Mouse (Mus musculus) adrenal gland, adult 18-20 months (tissue): ENCODE measurements around the gene Kcnip2. TPM values are rescaled to one million over a fixed set of nuclear protein-coding genes. Genes with fewer than 3 reads are reported as not detected.

Experiments
- DNase-seq, 2 experiments: peaks; one replicate each; pipeline ENCODE4 v3.0.0; 2021 to 2022; ENCODE audit warnings: low spot score in 2 of 2
- long read RNA-seq, 2 experiments: library from polyadenylated mRNA; stranded (forward); transcript quantifications; one replicate each; pipeline ENCODE4 v2.0.0; 2021
- total RNA-seq, 2 experiments: library from RNA; stranded (reverse); gene quantifications; 1 replicate in 1 of 2; 2 replicates in 1 of 2; pipeline ENCODE4 v1.2.3; 2021

Kcnip2 gene
- total RNA-seq: under 1 TPM in 1 of 2 experiments, not detected in 1; 0.13 TPM
- long read RNA-seq, experiment 1: 0 reads
- long read RNA-seq, experiment 2, partial matches to known transcripts: 0 of 1 reads
- long read RNA-seq, experiment 2, other reads (novel, unspliced or antisense): 0 of 1 reads

GRCm38 (mm10) chr19:45815831-45816405 lies at the start of gene Kcnip2:
Kcnip2 (minus strand) TSS chr19:45816061.
- DNase-seq: peak in 1 of 2 experiments; percentile 42

- DNase-seq: no peak
Measured at GRCm38 (mm10) chr19:45855284-45855920, 39.5 kb upstream of the Kcnip2 start.

DNA sequence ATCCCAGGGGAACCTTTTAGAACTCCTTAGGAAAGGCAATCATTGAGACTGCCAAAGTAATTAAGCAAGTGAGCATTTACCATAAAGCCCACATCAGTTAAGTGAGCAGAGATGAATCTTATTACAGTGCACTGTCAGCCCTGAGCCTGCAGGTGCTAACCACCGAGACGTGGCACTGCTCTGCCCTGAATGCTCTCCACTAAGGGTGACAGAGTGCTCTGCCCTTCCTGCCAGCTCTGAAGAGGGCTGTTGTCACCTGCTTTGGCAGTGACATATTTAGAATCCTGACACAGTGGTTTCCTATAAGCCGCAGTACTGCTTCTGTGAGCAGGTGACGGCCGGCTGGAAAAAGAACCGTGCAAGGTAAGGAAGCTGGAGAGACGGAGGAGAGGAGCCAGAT lies 38.7 kb upstream of the Kcnip2 start:
- no peak for DNase-seq

GRCm38 (mm10) chr19:45847733-45848093 lies 31.9 kb upstream of the Kcnip2 start:
- DNase-seq: no peak

- no peak for DNase-seq
Measured at GRCm38 (mm10) chr19:45847016-45847732, 31.3 kb upstream of the Kcnip2 start.

DNA sequence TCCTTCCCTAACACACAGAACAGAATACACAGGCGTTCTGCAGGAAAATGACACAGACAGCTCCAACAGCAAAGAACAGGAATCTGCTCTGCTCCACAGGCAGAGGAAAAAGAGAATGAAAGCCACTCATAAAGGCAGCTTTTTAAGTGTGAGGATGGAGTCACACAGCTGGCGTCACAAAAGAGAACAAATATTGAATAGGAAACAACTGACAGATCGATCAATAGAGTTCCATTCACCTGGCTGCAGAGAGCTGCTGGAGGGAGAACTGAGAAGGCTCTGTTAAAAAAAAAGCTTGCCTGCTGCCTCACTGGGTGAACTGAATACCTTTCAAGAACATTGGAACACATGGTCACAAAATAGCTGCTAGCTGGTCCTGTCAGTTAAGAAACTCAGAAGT lies 28.3 kb upstream of the Kcnip2 start:
- no peak for DNase-seq

DNA sequence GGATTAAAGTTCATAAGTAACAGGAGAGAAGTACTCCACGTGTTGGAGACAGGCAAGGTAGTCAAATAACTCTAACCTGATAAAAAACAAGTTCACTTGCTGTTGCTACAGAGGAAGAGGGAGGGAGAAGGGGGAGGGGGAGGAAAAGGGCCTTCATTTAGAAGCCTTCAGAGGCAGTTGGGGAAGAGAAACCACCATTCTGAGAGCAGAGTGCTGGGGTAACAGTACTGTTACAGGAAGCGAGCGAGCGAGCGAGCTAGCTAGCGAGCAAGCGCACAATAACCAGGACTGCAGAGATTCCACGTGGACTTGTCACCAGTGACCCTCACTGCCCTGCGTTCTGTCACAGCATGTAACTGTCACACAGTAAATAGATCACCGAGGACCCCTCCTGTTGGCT lies 27.6 kb upstream of the Kcnip2 start:
- no peak for DNase-seq

DNA sequence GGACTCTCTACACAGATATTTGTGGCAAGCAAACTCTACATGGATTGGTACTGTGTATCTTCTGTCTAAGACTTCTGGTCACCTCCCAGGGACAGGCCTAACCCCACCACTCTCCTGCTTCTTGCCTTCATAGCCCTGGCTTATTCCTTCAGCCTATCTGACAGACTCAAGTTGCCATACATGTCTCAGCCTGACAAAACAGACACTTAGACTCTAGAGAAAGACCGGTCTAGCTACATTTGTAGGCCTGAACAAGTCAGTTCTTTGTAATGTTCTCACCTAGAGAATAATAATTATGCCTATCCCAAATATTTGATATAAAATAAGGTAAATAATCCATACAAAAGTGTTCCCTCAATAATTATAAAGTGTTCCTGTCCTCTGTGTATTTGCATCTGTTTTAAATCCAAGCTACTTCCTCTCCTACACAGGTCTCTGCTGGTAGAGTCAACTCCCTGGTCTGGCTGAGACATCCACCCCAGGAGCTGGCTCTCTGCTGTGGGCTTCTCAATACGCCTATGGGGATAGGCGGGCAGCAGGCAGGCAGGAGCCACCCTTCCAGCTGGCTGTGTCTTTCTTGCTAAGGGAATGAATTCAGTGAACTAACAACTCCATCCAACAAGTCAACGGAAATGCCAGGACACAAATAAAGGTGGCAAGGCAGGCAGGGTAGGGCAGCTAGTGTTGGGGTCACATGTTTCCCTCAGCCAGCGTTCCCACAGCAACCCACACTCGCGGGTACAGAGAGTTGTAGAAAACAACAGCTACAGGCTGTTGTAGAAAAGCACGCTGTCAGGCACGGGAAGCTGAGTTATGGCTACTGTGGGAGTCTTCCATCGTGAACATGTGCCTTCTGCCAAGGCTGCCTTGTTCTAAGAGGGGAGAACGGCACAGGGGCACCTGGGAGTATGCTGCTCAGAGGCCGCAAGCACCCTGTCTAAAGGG lies 21.5 kb upstream of the Kcnip2 start:
- DNase-seq: no peak

- DNase-seq: peak; percentile 32 to 46
Measured at GRCm38 (mm10) chr19:45835490-45835889, 19.6 kb upstream of the Kcnip2 start.

DNA sequence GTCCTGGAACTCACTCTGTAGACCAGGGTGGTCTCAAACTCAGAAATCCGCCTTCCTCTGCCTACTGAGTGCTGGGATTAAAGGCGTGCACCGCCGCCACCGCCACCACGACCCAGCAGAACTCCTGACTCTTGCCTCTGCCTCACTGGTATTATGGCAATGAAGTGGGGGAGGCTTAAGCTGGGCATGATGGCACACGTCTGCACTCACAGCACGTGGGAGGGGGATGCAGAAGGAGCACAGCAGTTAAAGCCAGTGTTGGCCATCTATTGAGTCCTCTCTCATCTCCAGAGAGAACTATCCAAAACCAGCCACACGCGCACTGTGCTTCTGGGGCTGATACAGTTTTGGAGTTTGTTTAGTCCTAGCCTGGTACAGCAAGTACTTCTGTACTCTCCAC lies 17.8 kb upstream of the Kcnip2 start:
- no peak for DNase-seq

DNA sequence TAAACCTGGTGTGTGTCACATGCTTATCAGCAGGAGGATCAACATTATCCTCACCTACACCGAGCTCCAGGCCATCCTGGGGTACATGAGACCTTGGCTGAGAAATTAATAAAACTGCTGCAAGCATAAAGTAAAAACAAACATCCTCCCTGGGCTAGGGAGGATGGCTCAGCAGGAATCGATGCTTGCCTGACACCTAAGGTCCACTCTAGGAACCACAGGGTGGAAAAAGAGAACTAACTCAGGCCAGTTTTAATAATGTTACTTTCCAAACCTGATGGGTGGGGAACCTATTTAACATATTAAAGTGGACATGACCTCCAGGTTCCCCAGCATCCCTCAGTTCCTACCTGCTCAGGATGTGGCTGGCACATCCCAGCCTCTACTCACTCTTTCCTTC lies 14.8 kb upstream of the Kcnip2 start:
- no peak for DNase-seq

DNA sequence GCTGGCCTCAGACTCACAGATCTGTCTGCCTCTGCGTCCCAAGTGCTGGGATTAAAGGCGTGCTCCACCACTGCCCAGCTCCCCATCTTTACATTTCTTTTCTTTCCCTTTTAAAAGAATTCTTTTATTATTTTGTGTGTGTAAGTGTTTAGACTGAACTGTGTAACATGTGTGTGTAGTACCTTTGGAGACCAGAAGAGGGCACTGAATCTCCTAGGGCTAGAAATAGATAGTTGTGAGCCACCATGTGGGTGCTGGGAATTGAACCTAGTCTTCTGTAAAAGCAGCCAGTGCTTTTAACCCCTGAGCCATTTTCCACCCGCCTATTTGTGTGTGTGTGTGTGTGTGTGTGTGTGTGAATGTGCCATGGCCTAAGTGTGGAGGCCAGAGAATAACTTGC lies 11.9 kb upstream of the Kcnip2 start:
- no peak for DNase-seq

DNA sequence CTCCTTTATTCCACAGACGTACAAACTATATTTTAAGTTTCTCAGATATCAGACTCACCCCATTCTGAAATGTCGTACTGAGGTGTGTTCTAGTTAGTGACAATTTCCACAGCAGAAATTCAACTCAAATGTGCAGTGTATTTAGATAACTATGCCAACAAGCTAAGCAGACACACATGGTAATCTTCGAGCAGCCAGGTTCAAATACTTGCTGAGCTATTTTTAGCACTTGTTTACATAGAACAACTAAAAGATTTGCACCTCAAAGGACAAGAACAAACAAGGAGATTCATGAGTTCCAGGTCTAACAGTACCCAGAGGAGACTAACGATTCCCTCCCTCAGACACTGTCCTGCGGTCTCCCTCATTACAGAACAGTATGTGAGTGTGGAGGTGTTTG lies 11.3 kb upstream of the Kcnip2 start:
- no peak for DNase-seq

DNA sequence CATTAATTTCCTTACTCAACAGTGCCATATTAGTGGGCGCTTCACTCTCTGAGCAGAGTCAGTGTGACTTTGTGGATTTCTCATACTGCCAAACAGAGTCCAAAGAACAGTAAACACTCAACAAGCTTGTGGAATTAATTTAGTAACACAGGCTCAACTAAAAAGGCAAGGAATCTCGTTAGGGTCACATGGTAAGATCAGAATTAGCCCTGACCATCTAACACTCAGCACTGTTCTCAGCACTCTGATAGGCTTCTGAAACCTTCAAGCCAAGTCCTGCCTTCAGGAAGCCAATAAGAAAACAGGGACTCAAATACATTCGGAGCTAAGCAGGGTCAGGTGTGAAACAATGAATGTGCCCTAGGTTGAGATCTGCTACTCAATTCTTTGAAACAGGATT lies 10.3 kb upstream of the Kcnip2 start:
- no peak for DNase-seq

DNA sequence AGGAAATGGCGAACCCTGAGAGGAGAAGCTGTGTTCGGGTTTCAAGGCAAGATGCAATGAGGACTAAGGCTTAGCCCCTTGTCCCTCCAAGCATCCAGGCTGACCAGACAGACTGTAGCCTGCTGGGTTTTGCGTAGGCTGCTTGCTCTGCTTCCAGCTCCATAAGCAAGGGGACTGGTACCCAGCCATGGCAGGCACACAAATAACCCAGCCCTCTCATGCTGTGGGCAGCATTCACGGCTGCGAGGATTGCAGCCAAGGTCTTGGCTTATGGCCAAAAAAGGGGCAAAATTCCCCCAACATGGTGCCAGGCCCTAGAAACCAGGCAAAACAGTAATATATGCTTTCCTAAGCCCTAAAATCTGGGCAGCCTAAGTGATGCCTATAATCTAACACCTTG lies 6.0 kb upstream of the Kcnip2 start:
- DNase-seq: no peak

- no peak for DNase-seq
Measured at GRCm38 (mm10) chr19:45817816-45818490, 2.1 kb upstream of the Kcnip2 start.

DNA sequence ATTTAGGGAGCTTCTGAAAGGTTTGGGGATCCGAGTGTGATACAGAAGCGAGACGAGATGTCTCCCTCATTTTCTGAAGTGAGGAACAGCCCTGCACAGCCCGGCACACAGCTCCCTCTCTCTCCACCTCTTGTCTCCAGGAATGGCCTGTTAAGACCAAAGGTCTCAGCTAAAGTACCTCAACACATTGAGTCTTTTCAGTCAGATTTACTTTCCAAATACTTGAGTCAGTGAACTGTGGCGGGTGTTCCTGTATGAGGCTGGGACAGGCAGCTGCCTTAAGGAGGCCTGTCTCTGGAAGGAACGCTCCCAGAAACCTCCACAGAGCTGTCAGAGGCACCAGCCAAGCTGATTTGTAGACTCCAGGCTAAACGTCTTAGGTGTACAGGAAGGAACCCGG lies 866 bp upstream of the Kcnip2 start:
- no peak for DNase-seq

GRCm38 (mm10) chr19:45815170-45815569 lies 691 bp downstream of the Kcnip2 start:
- DNase-seq: no peak

DNA sequence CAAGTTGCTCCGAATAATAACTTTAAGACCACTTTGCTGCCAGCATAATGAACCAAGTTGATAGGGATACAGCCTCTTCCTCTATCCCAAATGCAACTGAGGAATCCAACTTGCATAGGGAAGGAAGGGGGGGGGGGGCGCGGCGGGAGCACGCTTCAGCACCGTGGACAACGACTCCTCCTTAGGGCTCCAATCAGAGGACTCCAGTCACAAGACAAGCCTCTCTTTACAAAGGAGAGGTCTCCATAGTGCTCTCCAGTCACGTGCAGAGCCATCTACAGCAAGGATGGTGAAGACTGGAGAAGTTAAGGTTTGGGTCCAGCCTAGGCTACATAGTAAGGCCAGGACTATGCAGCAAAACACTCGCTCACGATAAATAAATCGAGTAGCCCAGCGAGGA lies 2.1 kb downstream of the Kcnip2 start:
- no peak for DNase-seq

- DNase-seq: peak; percentile 85 to 90
Measured at GRCm38 (mm10) chr19:45813263-45813662, 2.6 kb downstream of the Kcnip2 start.
